Mouse (Mus musculus) ES-E14 (cell line): ENCODE measurements around the gene Slc4a4. TPM values are rescaled to one million over a fixed set of nuclear protein-coding genes. Genes with fewer than 3 reads are reported as not detected.

Source experiments
- DNase-seq: peaks from one replicate; pipeline ENCODE4 v3.0.0-alpha.2; 2013; ENCODE audit warnings: low read depth, low spot score
- H3K27ac ChIP-seq: 2 replicates; pipeline ENCODE4 v1.5.1; 2012; ENCODE audit warnings: low read depth, mild to moderate bottlenecking, low read length, moderate library complexity, mixed read lengths; ENCODE audit not compliant: poor library complexity, insufficient read depth, severe bottlenecking
- H3K36me3 ChIP-seq: 2 replicates; pipeline ENCODE4 v1.6.1; 2012; ENCODE audit warnings: mild to moderate bottlenecking, low read length, moderate library complexity, mixed read lengths; ENCODE audit not compliant: control insufficient read depth, poor library complexity, insufficient read depth, severe bottlenecking
- H3K4me1 ChIP-seq, 2 experiments: fragments of 150-350 bp in 1 of 2; sonication (generic) in 1 of 2; 2 replicates each; pipeline ENCODE4 v1.6.1; 2012; ENCODE audit warnings: low read length in 2 of 2, mild to moderate bottlenecking in 1 of 2, mixed read lengths in 1 of 2; ENCODE audit not compliant: control insufficient read depth in 2 of 2, insufficient read depth in 2 of 2, poor library complexity in 1 of 2
- H3K4me3 ChIP-seq, 2 experiments: fragments of 150-350 bp in 1 of 2; sonication (generic) in 1 of 2; 2 replicates each; pipeline ENCODE4 v1.5.1; 2012; ENCODE audit warnings: low read length in 2 of 2, low read depth in 1 of 2, mild to moderate bottlenecking in 1 of 2, mixed read lengths in 1 of 2; ENCODE audit not compliant: insufficient read depth in 1 of 2, poor library complexity in 1 of 2, severe bottlenecking in 1 of 2
- H3K9ac ChIP-seq: 2 replicates; pipeline ENCODE4 v1.6.1; 2012; ENCODE audit warnings: low read depth, mild to moderate bottlenecking, low read length, mixed read lengths; ENCODE audit not compliant: poor library complexity, insufficient read depth, severe bottlenecking
- H3K9me3 ChIP-seq: fragments of 150-350 bp; sonication (generic); 2 replicates; pipeline ENCODE4 v1.6.1; 2012; ENCODE audit warnings: low read depth, mild to moderate bottlenecking, low read length; ENCODE audit not compliant: control insufficient read depth, insufficient read depth
- CHD2 ChIP-seq: IDR thresholded peaks from 2 replicates; pipeline ENCODE4 v1.6.1; 2014; ENCODE audit warnings: mild to moderate bottlenecking, low read depth, low read length, inconsistent platforms
- HCFC1 ChIP-seq: IDR thresholded peaks from 2 replicates; pipeline ENCODE4 v1.6.1; 2012; ENCODE audit warnings: low read length, inconsistent platforms, borderline replicate concordance; ENCODE audit not compliant: insufficient read depth
- MAFK ChIP-seq: IDR thresholded peaks from 2 replicates; pipeline ENCODE4 v1.6.1; 2014; ENCODE audit warnings: mild to moderate bottlenecking, low read depth, low read length, inconsistent platforms; ENCODE audit not compliant: insufficient read depth
- ZC3H11A ChIP-seq: IDR thresholded peaks from 2 replicates; pipeline ENCODE4 v1.6.1; 2012; ENCODE audit warnings: low read depth, mild to moderate bottlenecking, inconsistent platforms, low read length, borderline replicate concordance
- ZNF384 ChIP-seq: IDR thresholded peaks from 2 replicates; pipeline ENCODE4 v1.6.1; 2012; ENCODE audit warnings: low read depth, low read length, inconsistent platforms
- in situ Hi-C, 2 experiments: fragments of 600-800 bp; cut with MboI; formaldehyde crosslinking; loops; one replicate each; pipeline ENCODE4 v1.15.1; 2025; ENCODE audit warnings: low sequenced_read_pairs in 2 of 2, inconsistent platforms in 1 of 2; ENCODE audit not compliant: unreplicated experiment in 2 of 2
- total RNA-seq: library from RNA; depleted of rRNA; stranded (reverse); fragments of 300-350 nt; gene quantifications from 2 replicates; pipeline ENCODE4 v1.2.3, GENCODE M21; 2012

Gene Slc4a4
- total RNA-seq, 1 experiment = 2.5 TPM

DNA sequence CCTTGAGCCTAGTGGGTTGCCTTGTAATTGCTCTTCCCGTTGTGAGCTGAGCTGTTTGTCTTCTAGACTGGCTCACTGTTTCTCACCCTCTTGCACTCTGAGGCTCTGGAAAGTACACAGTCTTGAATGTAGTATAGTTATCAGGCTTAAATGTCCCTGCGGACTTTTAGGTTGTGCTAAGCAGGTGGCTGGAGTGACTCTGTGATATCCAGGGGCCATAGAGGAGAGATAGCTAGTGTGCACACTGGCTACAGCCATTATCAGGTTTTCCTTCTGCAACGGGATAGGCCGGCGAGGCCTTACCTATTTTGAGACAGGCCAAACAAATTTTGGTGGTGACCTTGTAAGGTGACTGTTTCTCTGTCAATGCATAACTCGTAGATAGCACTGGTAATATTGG, 110.7 kb downstream of the Slc4a4 start:
- in situ Hi-C loops = no loop called here
- DNase-seq = no peak

DNA sequence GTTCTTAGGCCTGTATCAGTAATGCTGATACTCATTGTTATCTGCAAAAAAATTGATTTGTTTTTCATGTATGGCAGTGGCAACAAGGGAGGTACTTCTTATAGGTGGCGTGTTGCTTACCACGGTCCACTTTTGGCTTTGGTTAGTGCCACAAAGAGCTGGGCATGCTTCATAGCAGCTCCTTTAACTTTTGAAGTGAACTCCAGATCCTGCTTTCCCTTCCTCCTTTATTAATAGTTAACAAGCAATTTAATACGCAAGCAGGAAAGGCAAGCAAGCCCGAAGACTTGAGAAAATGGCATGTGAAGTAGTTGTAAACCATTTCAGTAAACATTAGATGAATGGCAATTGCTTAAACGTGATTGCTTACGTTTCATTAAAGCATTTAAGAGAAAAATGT, 113.2 kb downstream of the Slc4a4 start:
- in situ Hi-C loops = no loop called here
- DNase-seq = no peak

More for the DNA sequence above, 110.7 kb downstream of the Slc4a4 start:
- no peaks in the 10 kb centered on the region for H3K9me3 ChIP-seq
- no peak overlapping the region for H3K9ac ChIP-seq
- H3K36me3 ChIP-seq = no peaks in the 10 kb centered on the region
- TF ChIP-seq ZNF384 = no peak
- no peak for TF ChIP-seq HCFC1
- TF ChIP-seq ZC3H11A = no peak
- TF ChIP-seq MAFK = no peak
- no peak for TF ChIP-seq CHD2
- H3K27ac ChIP-seq = no peak overlapping the region
- no peaks in the 10 kb centered on the region for H3K4me1 ChIP-seq
- no peak overlapping the region for H3K4me3 ChIP-seq

DNA sequence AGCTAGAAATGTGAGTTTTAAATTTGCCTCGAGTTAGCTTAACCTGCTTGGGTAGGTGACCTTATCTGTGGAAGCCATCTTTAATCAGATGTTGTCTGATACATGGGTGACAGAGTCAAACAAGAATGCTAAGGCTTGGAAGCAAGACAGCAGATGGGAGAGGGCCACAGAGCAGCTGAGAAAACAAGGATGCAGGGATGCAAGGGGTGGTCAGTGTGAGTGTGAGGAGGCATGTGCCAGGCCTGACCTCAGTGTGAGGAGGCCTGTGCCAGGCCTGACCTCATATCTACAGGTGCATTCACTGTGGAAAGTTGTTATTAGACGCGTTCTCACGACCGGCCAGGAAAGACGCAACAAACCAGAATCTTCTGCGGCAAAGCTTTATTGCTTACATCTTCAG, 114.0 kb downstream of the Slc4a4 start:
- H3K9ac ChIP-seq = no peak overlapping the region
- no peaks in the 10 kb centered on the region for H3K9me3 ChIP-seq
- TF ChIP-seq ZNF384 (no peak), MAFK (no peak), CHD2 (no peak), HCFC1 (no peak), ZC3H11A (no peak)
- no peak for DNase-seq
- in situ Hi-C loops = no loop called here
- H3K36me3 ChIP-seq = no peaks in the 10 kb centered on the region
- no peak overlapping the region for H3K27ac ChIP-seq
- H3K4me1 ChIP-seq = no peaks in the 10 kb centered on the region
- no peak overlapping the region for H3K4me3 ChIP-seq

More for the DNA sequence above, 113.2 kb downstream of the Slc4a4 start:
- no peaks in the 10 kb centered on the region for H3K4me1 ChIP-seq
- TF ChIP-seq CHD2 (no peak), MAFK (no peak), HCFC1 (no peak), ZNF384 (no peak), ZC3H11A (no peak)
- H3K27ac ChIP-seq = no peak overlapping the region
- H3K9me3 ChIP-seq = no peaks in the 10 kb centered on the region
- H3K36me3 ChIP-seq = no peaks in the 10 kb centered on the region
- no peak overlapping the region for H3K9ac ChIP-seq
- H3K4me3 ChIP-seq = no peak overlapping the region

DNA sequence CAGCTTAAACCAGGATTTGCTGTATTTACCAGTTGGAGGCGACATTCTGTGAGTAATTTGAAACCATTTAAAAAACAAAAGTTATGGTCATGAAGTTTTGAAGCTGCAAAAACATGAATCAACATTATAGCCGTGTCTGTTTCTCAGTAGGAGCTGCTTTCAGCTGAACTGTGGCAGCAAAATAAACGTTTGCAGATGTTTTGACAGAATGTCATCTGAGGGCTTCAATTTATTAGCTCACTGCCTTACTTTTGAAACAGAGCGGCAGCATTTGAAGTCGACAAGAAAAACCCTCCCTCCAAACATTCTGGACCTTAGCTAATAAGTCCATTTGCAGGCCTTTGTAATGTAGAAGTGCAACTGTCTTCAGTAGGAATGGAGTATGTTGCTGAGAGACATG, 123.5 kb downstream of the Slc4a4 start:
- no peaks in the 10 kb centered on the region for H3K36me3 ChIP-seq
- no peak for TF ChIP-seq CHD2
- no peak overlapping the region for H3K27ac ChIP-seq
- in situ Hi-C loops = no loop called here
- H3K9ac ChIP-seq = no peak overlapping the region
- H3K9me3 ChIP-seq = no peaks in the 10 kb centered on the region
- no peak overlapping the region for H3K4me3 ChIP-seq
- no peak for DNase-seq
- no peaks in the 10 kb centered on the region for H3K4me1 ChIP-seq

DNA sequence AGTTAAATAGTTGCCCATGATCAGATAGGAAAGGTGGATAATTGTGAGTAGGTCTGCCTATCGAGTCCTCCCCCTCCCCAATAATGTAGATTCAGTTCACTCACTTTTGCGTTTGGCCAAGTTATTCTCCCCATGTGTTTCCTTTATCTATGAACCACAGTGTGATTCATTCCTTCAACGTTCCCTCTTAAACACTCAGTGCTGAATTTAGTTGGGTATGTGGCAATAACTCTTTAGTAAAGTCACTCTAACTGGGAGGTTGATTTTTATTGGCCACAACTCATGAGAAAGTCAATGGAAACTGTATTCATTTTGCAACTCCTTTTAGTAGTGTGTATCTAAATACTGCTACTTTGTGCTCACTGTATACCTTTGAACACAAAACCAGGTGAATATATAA, 125.8 kb downstream of the Slc4a4 start:
- no peak overlapping the region for H3K4me3 ChIP-seq
- no peaks in the 10 kb centered on the region for H3K36me3 ChIP-seq
- no peak overlapping the region for H3K9ac ChIP-seq
- TF ChIP-seq MAFK (no peak), HCFC1 (no peak), ZC3H11A (no peak), ZNF384 (no peak), CHD2 (no peak)
- no peaks in the 10 kb centered on the region for H3K4me1 ChIP-seq
- in situ Hi-C loops = no loop called here
- H3K27ac ChIP-seq = no peak overlapping the region
- DNase-seq = no peak
- H3K9me3 ChIP-seq = no peaks in the 10 kb centered on the region
